Mouse (Mus musculus) limb, embryonic 11.5 days (tissue): ENCODE results near the gene Tmem185b. TPM values are rescaled to one million over a fixed set of nuclear protein-coding genes. Genes with fewer than 3 reads are reported as not detected.
A peak's percentile ranks its signal among the peaks of the same experiment; 100 is the strongest.

Experiments
- ATAC-seq: fragments of 200-750 bp; cut with Nextera tagmentation; 2 replicates; pipeline ENCODE4 v1.8.0; 2017; ENCODE audit warnings: low read depth; ENCODE audit not compliant: insufficient number of reproducible peaks, low FRiP score, low TSS enrichment
- DNase-seq: peaks from one replicate; pipeline ENCODE4 v3.0.0-alpha.2; 2015; ENCODE audit warnings: low spot score
- H3K27ac ChIP-seq: fragments of 300-500 bp; sonication (generic); replicated peaks from 2 replicates; pipeline ENCODE4 v1.5.1; 2014; ENCODE audit warnings: low read depth, mild to moderate bottlenecking, low read length
- H3K27me3 ChIP-seq: fragments of 300-500 bp; sonication (generic); 2 replicates; pipeline ENCODE4 v1.6.1; 2014; ENCODE audit warnings: mild to moderate bottlenecking, low read length, mixed read lengths; ENCODE audit not compliant: control insufficient read depth, insufficient read depth
- H3K36me3 ChIP-seq: fragments of 300-500 bp; sonication (generic); 2 replicates; pipeline ENCODE4 v1.6.1; 2014; ENCODE audit warnings: mild to moderate bottlenecking, low read length, moderate library complexity, mixed read lengths; ENCODE audit not compliant: control insufficient read depth, insufficient read depth
- H3K4me1 ChIP-seq: fragments of 300-500 bp; sonication (generic); 2 replicates; pipeline ENCODE4 v1.6.1; 2014; ENCODE audit warnings: low read length, mixed read lengths; ENCODE audit not compliant: control insufficient read depth, insufficient read depth
- H3K4me2 ChIP-seq: fragments of 300-500 bp; sonication (generic); 2 replicates; pipeline ENCODE4 v1.6.1; 2014; ENCODE audit warnings: low read depth, mild to moderate bottlenecking, moderate library complexity; ENCODE audit not compliant: severe bottlenecking
- H3K4me3 ChIP-seq: fragments of 300-500 bp; sonication (generic); 2 replicates; pipeline ENCODE4 v1.5.1; 2014; ENCODE audit warnings: low read depth, low read length
- H3K9ac ChIP-seq: fragments of 300-500 bp; sonication (generic); 2 replicates; pipeline ENCODE4 v1.6.1; 2014; ENCODE audit warnings: mild to moderate bottlenecking, low read length
- H3K9me3 ChIP-seq: fragments of 300-500 bp; sonication (generic); 2 replicates; pipeline ENCODE4 v1.6.1; 2016; ENCODE audit warnings: low read length; ENCODE audit not compliant: control insufficient read depth
- WGBS: fragments of 180-500 bp; shearing (Covaris S2); extraction: QIAGEN DNeasy Blood & Tissue Kit; methylation state at CpG from one replicate; pipeline ENCODE4 v1.1.7; 2014; 5-methylcytosine and 5-hydroxymethylcytosine counted together
- polyA plus RNA-seq: library from polyadenylated mRNA; unstranded; fragments of >200 nt; fragmentation: Nextera tagmentation; extraction: Ambion mirVana; gene quantifications from 2 replicates; pipeline ENCODE4 v1.2.1, GENCODE M21; 2014

The Tmem185b gene
- polyA plus RNA-seq, 1 experiment from 2014 or later: 24.2 TPM

DNA sequence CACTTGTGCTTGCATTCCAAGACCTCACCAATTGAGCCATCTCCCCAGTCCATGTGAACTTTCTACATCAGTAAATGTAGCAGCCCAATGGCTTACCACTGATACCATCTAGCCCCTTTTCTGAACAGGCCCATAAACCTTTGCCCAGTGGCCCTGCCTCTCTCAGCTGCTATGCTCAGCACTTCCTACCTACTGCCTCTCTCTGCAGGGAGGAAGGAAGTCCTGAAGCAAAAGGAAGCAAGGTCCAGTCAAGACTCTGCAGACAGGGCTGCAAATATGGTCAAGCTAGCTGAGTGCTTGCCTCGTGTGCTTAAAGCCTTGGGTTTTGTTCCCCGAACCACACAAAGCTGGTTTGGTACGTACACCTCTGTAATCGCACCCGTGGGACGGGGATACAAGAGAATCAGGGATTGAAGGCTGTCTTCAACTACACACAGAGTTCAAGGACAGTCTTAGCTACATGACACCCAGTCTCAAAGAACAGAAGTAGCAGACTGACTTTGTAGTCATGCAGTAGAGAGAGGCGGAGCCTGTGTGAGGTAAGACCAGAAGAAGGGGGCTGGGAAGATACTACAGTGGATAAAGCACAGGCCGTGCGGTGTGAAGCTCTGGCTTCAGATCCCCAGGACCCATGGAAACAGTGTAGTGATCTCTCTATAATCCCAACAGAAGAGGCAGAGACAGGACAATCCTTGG is 27.3 kb upstream of the Tmem185b start:
- ATAC-seq (no peak), DNase-seq (no peak)
- Histone ChIP-seq H3K36me3 (no peaks in the 10 kb centered on the region), H3K27ac (no peak overlapping the region), H3K9me3 (no peaks in the 10 kb centered on the region), H3K4me1 (no peaks in the 10 kb centered on the region; the same call in 1 of the 2 replicates), H3K4me2 (no peak overlapping the region), H3K27me3 (no peaks in the 10 kb centered on the region), H3K9ac (no peak overlapping the region), H3K4me3 (no peak overlapping the region)
- WGBS: 84% methylated on average over 9 of the region's 9 CpGs

GRCm38 (mm10) chr1:119499456-119499855 is 26.5 kb upstream of the Tmem185b start:
- Histone ChIP-seq H3K4me2 (no peak overlapping the region), H3K9me3 (no peaks in the 10 kb centered on the region), H3K36me3 (no peaks in the 10 kb centered on the region), H3K27ac (no peak overlapping the region), H3K27me3 (no peaks in the 10 kb centered on the region), H3K4me1 (peaks cover 4% of the 10 kb centered on the region; the same call in 1 of the 2 replicates), H3K4me3 (no peak overlapping the region), H3K9ac (no peak overlapping the region)
- DNase-seq: no peak
- 94% methylated on average over 10 of the region's 10 CpGs for WGBS
- ATAC-seq: no peak

- ATAC-seq (no peak), DNase-seq (no peak)
- 77% methylated on average over 8 of the region's 8 CpGs for WGBS
- Histone ChIP-seq H3K27me3 (no peaks in the 10 kb centered on the region), H3K4me3 (no peak overlapping the region), H3K9me3 (no peaks in the 10 kb centered on the region), H3K4me2 (no peak overlapping the region), H3K36me3 (no peaks in the 10 kb centered on the region), H3K27ac (no peak overlapping the region), H3K4me1 (peaks cover 8% of the 10 kb centered on the region; the same call in 1 of the 2 replicates), H3K9ac (no peak overlapping the region)
These were observed 24.1 kb upstream of the Tmem185b start for GRCm38 (mm10) chr1:119501881-119502280.

DNA sequence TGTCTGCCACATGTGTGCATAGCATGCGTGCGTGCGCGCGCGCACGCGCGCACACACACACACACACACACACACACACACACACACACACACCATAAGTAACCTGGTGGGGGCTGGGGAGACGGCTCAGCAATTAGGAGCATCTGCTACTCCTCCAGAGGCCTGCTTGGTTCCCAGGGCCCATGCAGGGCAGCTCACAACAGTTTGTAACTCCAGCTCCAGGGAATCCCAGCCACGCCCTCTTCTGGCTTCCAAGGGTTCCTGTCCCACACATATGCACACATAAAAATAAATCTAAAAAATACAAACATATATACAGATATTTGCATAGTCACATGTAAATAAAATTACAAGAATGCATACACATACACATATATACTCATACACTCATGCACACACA is 23.2 kb upstream of the Tmem185b start:
- Histone ChIP-seq H3K27ac (no peak overlapping the region), H3K27me3 (no peaks in the 10 kb centered on the region), H3K9ac (no peak overlapping the region), H3K9me3 (no peaks in the 10 kb centered on the region), H3K4me2 (no peak overlapping the region), H3K4me1 (peaks cover 8% of the 10 kb centered on the region; the same call in 1 of the 2 replicates), H3K4me3 (no peak overlapping the region), H3K36me3 (no peaks in the 10 kb centered on the region)
- WGBS: 89% methylated on average over 11 of the region's 11 CpGs
- DNase-seq: no peak
- no peak for ATAC-seq

DNA sequence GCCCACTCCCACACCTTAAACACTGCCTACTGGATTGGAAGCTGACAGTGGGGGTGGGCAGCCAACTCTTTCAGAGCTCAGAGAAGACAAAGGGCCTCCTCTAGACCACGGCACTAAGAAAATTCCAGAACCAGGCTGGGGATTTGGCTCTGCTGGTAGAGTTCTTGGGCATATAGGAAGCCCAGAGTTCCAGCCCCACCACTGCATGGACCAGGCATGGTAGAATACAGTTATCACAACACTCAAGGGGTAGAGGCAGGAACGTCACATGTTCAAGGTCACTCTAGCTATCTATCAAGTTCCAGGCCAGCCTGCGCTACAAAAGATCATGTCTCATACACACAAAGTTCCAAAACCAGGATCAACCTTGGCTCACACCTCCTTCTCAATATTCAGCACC is 22.8 kb upstream of the Tmem185b start:
- Histone ChIP-seq H3K27ac (no peak overlapping the region), H3K4me1 (peaks cover 8% of the 10 kb centered on the region; the same call in 1 of the 2 replicates), H3K9ac (no peak overlapping the region), H3K9me3 (no peaks in the 10 kb centered on the region), H3K36me3 (no peaks in the 10 kb centered on the region), H3K27me3 (no peaks in the 10 kb centered on the region), H3K4me2 (peak overlapping the region; percentile 18; the same call in 1 of the 2 replicates), H3K4me3 (no peak overlapping the region; the same call in 1 of the 2 replicates)
- ATAC-seq: no peak
- WGBS: 95% methylated on average over 3 of the region's 3 CpGs
- DNase-seq: no peak

DNA sequence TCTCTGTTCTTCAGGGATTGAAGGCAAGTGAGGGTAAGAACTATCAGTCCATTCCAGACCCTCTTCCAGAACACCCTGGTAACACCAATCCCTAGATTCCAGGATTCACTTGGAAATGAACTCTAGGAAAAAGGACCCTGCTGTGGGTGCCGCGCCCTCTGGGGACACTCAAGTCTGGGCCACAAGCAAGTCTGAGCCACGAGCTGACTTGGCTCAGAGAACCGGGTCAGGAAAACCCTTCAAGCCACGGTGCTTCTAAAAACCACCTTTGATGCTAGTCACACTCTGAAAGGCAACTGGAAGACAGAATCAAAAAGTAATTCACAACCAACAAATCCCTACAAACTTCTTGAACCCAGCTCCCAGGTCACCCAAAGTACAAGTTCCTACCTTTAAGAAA is 22.2 kb upstream of the Tmem185b start:
- no peaks in the 10 kb centered on the region for H3K27me3 ChIP-seq
- H3K4me1 ChIP-seq: peaks cover 8% of the 10 kb centered on the region; the same call in 1 of the 2 replicates
- no peak overlapping the region for H3K27ac ChIP-seq
- peak overlapping the region; percentile 80; the same call in 1 of the 2 replicates for H3K9ac ChIP-seq
- no peak for DNase-seq
- no peaks in the 10 kb centered on the region for H3K9me3 ChIP-seq
- 20% methylated on average over 5 of the region's 5 CpGs for WGBS
- H3K36me3 ChIP-seq: no peaks in the 10 kb centered on the region
- peak overlapping the region; percentile 70 for H3K4me3 ChIP-seq
- ATAC-seq: no peak
- H3K4me2 ChIP-seq: peak overlapping the region; percentile 81

- Histone ChIP-seq H3K9me3 (no peaks in the 10 kb centered on the region), H3K27me3 (no peaks in the 10 kb centered on the region), H3K9ac (peak within 1 kb of the TSS; percentile 80), H3K4me3 (peak within 1 kb of the TSS; percentile 70), H3K4me1 (peaks cover 8% of the 10 kb centered on the region; the same call in 1 of the 2 replicates), H3K36me3 (no peaks in the 10 kb centered on the region), H3K4me2 (peak within 1 kb of the TSS; percentile 81), H3K27ac (no peak within 1 kb of the TSS; the same call in 1 of the 2 replicates)
- ATAC-seq: peak; percentile 98
- under 1% methylated on average over 57 of the region's 57 CpGs for WGBS
- DNase-seq: peak; percentile 95
These were observed 21.5 kb upstream of the Tmem185b start, which contains the start of gene Ralb for GRCm38 (mm10) chr1:119504260-119505062. Ralb (minus strand) TSS chr1:119504794.

DNA sequence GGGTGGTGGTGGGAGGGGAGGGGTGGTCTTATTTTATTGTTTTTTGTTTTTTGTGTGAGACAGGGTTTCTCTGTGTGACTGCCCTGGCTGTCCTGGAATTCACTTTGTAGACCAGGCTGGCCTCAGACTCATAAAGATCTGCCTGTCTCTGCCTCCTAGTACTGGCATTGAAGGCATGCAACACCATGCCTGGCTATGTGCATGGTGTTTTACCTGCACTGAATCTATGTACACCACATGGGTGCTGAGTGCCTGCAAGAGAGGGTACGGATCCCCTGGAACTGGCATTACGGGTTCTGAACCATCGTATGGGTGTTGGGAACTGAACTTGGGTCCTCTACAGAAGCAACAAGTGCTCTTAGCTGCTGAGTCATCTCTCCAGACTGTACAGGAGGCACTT is 20.0 kb upstream of the Tmem185b start:
- H3K4me1 ChIP-seq: peaks cover 12% of the 10 kb centered on the region

More for the DNA sequence above, 20.0 kb upstream of the Tmem185b start:
- Histone ChIP-seq H3K27ac (no peak overlapping the region), H3K4me3 (no peak overlapping the region), H3K9ac (no peak overlapping the region), H3K4me2 (no peak overlapping the region), H3K9me3 (no peaks in the 10 kb centered on the region), H3K27me3 (no peaks in the 10 kb centered on the region), H3K36me3 (no peaks in the 10 kb centered on the region)
- DNase-seq (no peak), ATAC-seq (no peak)
- WGBS: 88% methylated on average over 3 of the region's 3 CpGs
